Mouse (Mus musculus) liver, adult (tissue): Measurements from ENCODE around the gene Pnpla7.

Source experiments
- GATA4 ChIP-seq: IDR thresholded peaks from 2 replicates; pipeline ENCODE4 v1.6.1; 2014; ENCODE audit warnings: mild to moderate bottlenecking, low read length; ENCODE audit not compliant: insufficient replicate concordance

Pnpla7 gene

GRCm38 (mm10) chr2:25085571-25085970 lies 109.7 kb downstream of the Pnpla7 start:
- TF ChIP-seq GATA4: no peak

- TF ChIP-seq GATA4: no peak
These were observed 112.0 kb downstream of the Pnpla7 start for GRCm38 (mm10) chr2:25087842-25088241.

GRCm38 (mm10) chr2:25088636-25089035 lies 112.8 kb downstream of the Pnpla7 start:
- TF ChIP-seq GATA4: no peak

- no peak for TF ChIP-seq GATA4
These were observed 118.9 kb downstream of the Pnpla7 start for GRCm38 (mm10) chr2:25094785-25095108.

- TF ChIP-seq GATA4: no peak
These were observed 119.4 kb downstream of the Pnpla7 start, which contains the start of gene Noxa1 for GRCm38 (mm10) chr2:25095109-25095850. Gene Noxa1 (minus strand): TSS chr2:25095149.

- no peak for TF ChIP-seq GATA4
These were observed 122.3 kb downstream of the Pnpla7 start for GRCm38 (mm10) chr2:25098005-25098615.

- no peak for TF ChIP-seq GATA4
These were observed 123.1 kb downstream of the Pnpla7 start for GRCm38 (mm10) chr2:25098956-25099355.

GRCm38 (mm10) chr2:25099703-25100102 lies 123.9 kb downstream of the Pnpla7 start:
- no peak for TF ChIP-seq GATA4
